Mouse (Mus musculus) neural tube, embryonic 15.5 days (tissue): ENCODE results near the gene Scyl3. TPM values are rescaled to one million over a fixed set of nuclear protein-coding genes. Genes with fewer than 3 reads are reported as not detected.
A peak's percentile ranks its signal among the peaks of the same experiment; 100 is the strongest.

ENCODE experiments used
- ATAC-seq: fragments of 200-750 bp; cut with Nextera tagmentation; 2 replicates; pipeline ENCODE4 v1.8.0; 2017; ENCODE audit warnings: mild to moderate bottlenecking, moderate TSS enrichment, moderate library complexity; ENCODE audit not compliant: low FRiP score
- H3K27ac ChIP-seq: fragments of 300-500 bp; sonication (generic); replicated peaks from 2 replicates; pipeline ENCODE4 v1.5.1; 2015; ENCODE audit warnings: mild to moderate bottlenecking, inconsistent platforms
- H3K27me3 ChIP-seq: fragments of 300-500 bp; sonication (generic); replicated peaks from 2 replicates; pipeline ENCODE4 v1.6.1; 2015; ENCODE audit warnings: inconsistent platforms
- H3K36me3 ChIP-seq: fragments of 300-500 bp; sonication (generic); 2 replicates; pipeline ENCODE4 v1.6.1; 2015; ENCODE audit warnings: inconsistent platforms
- H3K4me1 ChIP-seq: fragments of 300-500 bp; sonication (generic); 2 replicates; pipeline ENCODE4 v1.6.1; 2015; ENCODE audit warnings: inconsistent platforms
- H3K4me2 ChIP-seq: fragments of 300-500 bp; sonication (generic); 2 replicates; pipeline ENCODE4 v1.6.1; 2015; ENCODE audit warnings: inconsistent platforms, mild to moderate bottlenecking, moderate library complexity
- H3K4me3 ChIP-seq: fragments of 300-500 bp; sonication (generic); replicated peaks from 2 replicates; pipeline ENCODE4 v1.5.1; 2015; ENCODE audit warnings: mild to moderate bottlenecking, inconsistent platforms
- H3K9ac ChIP-seq: fragments of 300-500 bp; sonication (generic); replicated peaks from 2 replicates; pipeline ENCODE4 v1.6.1; 2015; ENCODE audit warnings: mild to moderate bottlenecking, inconsistent platforms
- H3K9me3 ChIP-seq: fragments of 300-500 bp; sonication (generic); replicated peaks from 2 replicates; pipeline ENCODE4 v1.6.1; 2016; ENCODE audit warnings: inconsistent platforms
- WGBS: fragments of 180-500 bp; shearing (Covaris S2); methylation state at CpG from one replicate; pipeline ENCODE4 v1.1.7; 2015; ENCODE audit warnings: mixed read lengths; 5-methylcytosine and 5-hydroxymethylcytosine counted together
- polyA plus RNA-seq: library from polyadenylated mRNA; unstranded; fragments of >200 nt; fragmentation: Nextera tagmentation; extraction: Ambion mirVana; gene quantifications from 2 replicates; pipeline ENCODE4 v1.2.1, GENCODE M21; 2015

Scyl3 gene
- 13.8 and 15.5 TPM in 2 replicates for polyA plus RNA-seq

GRCm38 (mm10) chr1:163928846-163929245, at the start of gene Scyl3:
Gene Scyl3 (plus strand): TSS chr1:163929100.
- peak within 1 kb of the TSS; percentile 92 for H3K27ac ChIP-seq
- H3K9ac ChIP-seq = peak within 1 kb of the TSS; percentile 97
- peaks cover 27% of the 10 kb centered on the region for H3K4me1 ChIP-seq
- no peaks in the 10 kb centered on the region for H3K9me3 ChIP-seq
- peak within 1 kb of the TSS; percentile 76 for H3K4me2 ChIP-seq
- H3K27me3 ChIP-seq = no peaks in the 10 kb centered on the region
- peak within 1 kb of the TSS; percentile 99 for H3K4me3 ChIP-seq
- peaks cover 3% of the 10 kb centered on the region for H3K36me3 ChIP-seq
- ATAC-seq = no peak
- WGBS = 76% methylated on average over 7 of the region's 7 CpGs

- Histone ChIP-seq H3K27ac (no peak overlapping the region), H3K4me2 (no peak overlapping the region), H3K9ac (no peak overlapping the region), H3K4me1 (no peaks in the 10 kb centered on the region), H3K4me3 (no peak overlapping the region), H3K27me3 (no peaks in the 10 kb centered on the region), H3K36me3 (peaks cover 5% of the 10 kb centered on the region; the same call in 1 of the 2 replicates), H3K9me3 (no peaks in the 10 kb centered on the region)
- ATAC-seq = no peak
Observed at GRCm38 (mm10) chr1:163889629-163890028, 39.3 kb upstream of the Scyl3 start.

GRCm38 (mm10) chr1:163893294-163893693, 35.6 kb upstream of the Scyl3 start:
- Histone ChIP-seq H3K36me3 (no peaks in the 10 kb centered on the region; the same call in 1 of the 2 replicates), H3K27ac (no peak overlapping the region), H3K9me3 (no peaks in the 10 kb centered on the region), H3K27me3 (no peaks in the 10 kb centered on the region), H3K4me2 (no peak overlapping the region), H3K4me1 (no peaks in the 10 kb centered on the region), H3K4me3 (no peak overlapping the region), H3K9ac (no peak overlapping the region)
- no peak for ATAC-seq
- WGBS = 91% methylated on average over 5 of the region's 5 CpGs

- WGBS = 81% methylated on average over 11 of the region's 11 CpGs
- Histone ChIP-seq H3K27me3 (no peaks in the 10 kb centered on the region), H3K4me3 (no peak overlapping the region), H3K27ac (no peak overlapping the region), H3K9ac (no peak overlapping the region), H3K4me2 (no peak overlapping the region), H3K4me1 (no peaks in the 10 kb centered on the region), H3K36me3 (no peaks in the 10 kb centered on the region; the same call in 1 of the 2 replicates), H3K9me3 (no peaks in the 10 kb centered on the region)
- ATAC-seq = no peak
Observed at GRCm38 (mm10) chr1:163893774-163894527, 34.9 kb upstream of the Scyl3 start.

GRCm38 (mm10) chr1:163898291-163898764, 30.6 kb upstream of the Scyl3 start:
- Histone ChIP-seq H3K36me3 (peaks cover 4% of the 10 kb centered on the region; the same call in 1 of the 2 replicates), H3K9ac (no peak overlapping the region), H3K4me2 (no peak overlapping the region), H3K4me1 (no peaks in the 10 kb centered on the region), H3K27ac (no peak overlapping the region), H3K4me3 (no peak overlapping the region), H3K9me3 (no peaks in the 10 kb centered on the region), H3K27me3 (no peaks in the 10 kb centered on the region)
- no peak for ATAC-seq
- 70% methylated on average over 5 of the region's 5 CpGs for WGBS

- Histone ChIP-seq H3K4me3 (no peak overlapping the region), H3K4me1 (no peaks in the 10 kb centered on the region), H3K27ac (no peak overlapping the region), H3K9ac (no peak overlapping the region), H3K27me3 (no peaks in the 10 kb centered on the region), H3K36me3 (peaks cover 7% of the 10 kb centered on the region; the same call in 1 of the 2 replicates), H3K9me3 (no peaks in the 10 kb centered on the region), H3K4me2 (no peak overlapping the region)
- no peak for ATAC-seq
- 96% methylated on average over 2 of the region's 2 CpGs for WGBS
Observed at GRCm38 (mm10) chr1:163899575-163899974, 29.3 kb upstream of the Scyl3 start.

GRCm38 (mm10) chr1:163900168-163900567, 28.7 kb upstream of the Scyl3 start:
- Histone ChIP-seq H3K9ac (no peak overlapping the region), H3K4me2 (no peak overlapping the region), H3K27ac (no peak overlapping the region), H3K4me1 (no peaks in the 10 kb centered on the region), H3K9me3 (no peaks in the 10 kb centered on the region), H3K27me3 (no peaks in the 10 kb centered on the region), H3K36me3 (peaks cover 7% of the 10 kb centered on the region; the same call in 1 of the 2 replicates), H3K4me3 (no peak overlapping the region)
- WGBS = 91% methylated on average over 2 of the region's 2 CpGs
- ATAC-seq = no peak

GRCm38 (mm10) chr1:163903411-163903810, 25.5 kb upstream of the Scyl3 start:
- Histone ChIP-seq H3K9me3 (no peaks in the 10 kb centered on the region), H3K4me1 (no peaks in the 10 kb centered on the region), H3K27ac (no peak overlapping the region), H3K27me3 (no peaks in the 10 kb centered on the region), H3K9ac (no peak overlapping the region), H3K36me3 (peaks cover 7% of the 10 kb centered on the region; the same call in 1 of the 2 replicates), H3K4me2 (no peak overlapping the region), H3K4me3 (no peak overlapping the region)
- WGBS = 92% methylated on average over 3 of the region's 3 CpGs
- no peak for ATAC-seq

- no peaks in the 10 kb centered on the region for H3K27me3 ChIP-seq
- no peak for ATAC-seq
- H3K9me3 ChIP-seq = no peaks in the 10 kb centered on the region
- H3K36me3 ChIP-seq = 0 out of 2 replicates have a peak, but pooled peaks cover 3% of the 10 kb centered on the region
- H3K9ac ChIP-seq = no peak overlapping the region
- no peak overlapping the region for H3K27ac ChIP-seq
- no peak overlapping the region for H3K4me3 ChIP-seq
- WGBS = 80% methylated on average over 4 of the region's 4 CpGs
- no peak overlapping the region for H3K4me2 ChIP-seq
- H3K4me1 ChIP-seq = no peaks in the 10 kb centered on the region
Observed at GRCm38 (mm10) chr1:163907007-163907811, 21.7 kb upstream of the Scyl3 start.

GRCm38 (mm10) chr1:163908389-163908788, 20.5 kb upstream of the Scyl3 start:
- Histone ChIP-seq H3K4me1 (no peaks in the 10 kb centered on the region), H3K27ac (no peak overlapping the region), H3K9me3 (no peaks in the 10 kb centered on the region), H3K36me3 (0 out of 2 replicates have a peak, but pooled peaks cover 6% of the 10 kb centered on the region), H3K4me2 (no peak overlapping the region), H3K9ac (no peak overlapping the region), H3K4me3 (no peak overlapping the region), H3K27me3 (no peaks in the 10 kb centered on the region)
- WGBS = 83% methylated on average over 11 of the region's 11 CpGs
- no peak for ATAC-seq

- peak; percentile 72; the same call in 1 of the 2 replicates for ATAC-seq
- Histone ChIP-seq H3K9ac (no peak overlapping the region), H3K27me3 (no peaks in the 10 kb centered on the region), H3K27ac (no peak overlapping the region), H3K4me2 (no peak overlapping the region), H3K9me3 (no peaks in the 10 kb centered on the region), H3K36me3 (0 out of 2 replicates have a peak, but pooled peaks cover 5% of the 10 kb centered on the region), H3K4me3 (no peak overlapping the region), H3K4me1 (no peaks in the 10 kb centered on the region)
- 11% methylated on average over 2 of the region's 2 CpGs for WGBS
Observed at GRCm38 (mm10) chr1:163910343-163910742, 18.6 kb upstream of the Scyl3 start.
